Mouse (Mus musculus): ENCODE results near the gene Ccdc157. TPM values are rescaled to one million over a fixed set of nuclear protein-coding genes. Genes with fewer than 3 reads are reported as not detected.

Ccdc157 gene
- total RNA-seq, 2 experiments from 2014 or later = 13.8 to 15.5 TPM

GRCm38 (mm10) chr11:4093459-4094377, 66.4 kb downstream of the Ccdc157 start:
- intact Hi-C loops (cut with DNase I) = no loop called here
- DNase-seq (ENCODE audit: extremely low spot score in 1 of 2, low spot score in 2 of 2) = no peak

Small RNAs within 50 kb of the gene (microRNA-seq; reads per million reads assigned to microRNA genes)
- 4.3 reads per million, percentile 15 among the genes with 10 or more reads in this experiment for gene Mir3060

Other genes with a start within 250 kb of the Ccdc157 start
- 10 to 100 TPM; 25.2 to 27.7 TPM for gene Slc35e4, start 245.6 kb downstream of the Ccdc157 start, total RNA-seq (2021)
- gene Tcn2, start 228.1 kb downstream of the Ccdc157 start, total RNA-seq (2021) = 10 to 100 TPM; 13.0 to 14.5 TPM
- 10 to 100 TPM; 34.3 to 47.9 TPM for gene Pes1, start 196.3 kb downstream of the Ccdc157 start, total RNA-seq (2021)
- under 1 TPM; 0.28 TPM for gene 4930556J24Rik, start 183.5 kb downstream of the Ccdc157 start, total RNA-seq (2021)
- 1 to 10 TPM; 9.2 to 9.9 TPM for gene Gal3st1, start 176.7 kb downstream of the Ccdc157 start, total RNA-seq (2021)
- gene Sec14l4, start 128.8 kb downstream of the Ccdc157 start, total RNA-seq (2021) = under 1 TPM in 1 of 2 experiments, not detected in 1; 0.11 TPM
- 1 to 10 TPM; 2.3 to 3.6 TPM for gene Sec14l3, start 95.5 kb downstream of the Ccdc157 start, total RNA-seq (2021)
- gene Mtfp1, start 64.8 kb downstream of the Ccdc157 start, total RNA-seq (2021) = 10 to 100 TPM; 59.4 to 73.7 TPM
- gene Sec14l2, start 36.9 kb downstream of the Ccdc157 start, total RNA-seq (2021) = 10 to 100 TPM; 14.0 to 14.4 TPM
- gene Rnf215, start 25.1 kb downstream of the Ccdc157 start, total RNA-seq (2021) = 10 to 100 TPM; 43.4 to 45.8 TPM
- 10 to 100 TPM; 73.9 to 75.1 TPM for gene Sf3a1, start 57 bp upstream of the Ccdc157 start, total RNA-seq (2021)
- 10 to 100 TPM; 27.4 to 27.8 TPM for gene Tbc1d10a, start 26.5 kb upstream of the Ccdc157 start, total RNA-seq (2021)
- gene Castor1, start 57.9 kb upstream of the Ccdc157 start, total RNA-seq (2021) = 1 to 10 TPM; 2.1 to 5.2 TPM
- not detected for gene Osm, start 76.1 kb upstream of the Ccdc157 start, total RNA-seq (2021)
- gene Lif, start 97.3 kb upstream of the Ccdc157 start, total RNA-seq (2021) = under 1 TPM in 1 of 2 experiments, not detected in 1; 0.09 TPM

Measured in left cerebral cortex, postnatal 10 days (tissue).